Mouse (Mus musculus) kidney, adult 2 months (tissue): ENCODE data around the gene Dab1.

Experiments used
- CTCF ChIP-seq: fragments of 200-500 bp; conservative IDR thresholded peaks from 2 replicates; pipeline ENCODE4 v1.5.1; 2011; ENCODE audit warnings: low read depth, mild to moderate bottlenecking, control low read depth, low read length, moderate library complexity, mixed read lengths; ENCODE audit not compliant: insufficient read depth, insufficient read length
- POLR2A ChIP-seq: fragments of 200-500 bp; IDR thresholded peaks from one replicate; pipeline ENCODE4 v1.6.1; 2011; ENCODE audit warnings: low read depth, low read length, control low read depth

DNA sequence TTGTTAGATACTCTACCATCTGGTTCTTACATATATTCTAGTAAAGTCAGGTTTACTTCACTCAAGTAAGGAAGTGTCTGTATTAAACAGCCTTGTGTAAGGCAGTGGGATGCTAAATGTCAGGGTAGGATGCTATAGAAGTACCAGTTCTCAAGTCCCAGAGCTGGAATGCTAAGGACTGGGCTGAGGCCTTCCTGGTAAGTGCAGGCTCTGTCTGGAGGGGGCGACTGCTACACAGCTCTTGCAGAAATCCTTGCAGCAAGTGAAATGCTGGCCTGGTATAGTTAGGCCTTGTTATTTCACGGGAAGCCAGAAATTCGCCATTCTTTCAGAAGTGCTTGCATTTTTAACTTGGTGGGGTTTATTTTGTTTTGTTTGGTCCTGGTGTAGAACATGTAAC, 72.6 kb downstream of the Dab1 start:
- no peak; the same call in 1 of the 2 replicates for TF ChIP-seq CTCF
- TF ChIP-seq POLR2A = no peak
